Mouse (Mus musculus): ENCODE results near the gene Isyna1. TPM values are rescaled to one million over a fixed set of nuclear protein-coding genes. Genes with fewer than 3 reads are reported as not detected.

The Isyna1 gene
- polyA plus RNA-seq, 1 experiment from 2014 or later, result 198 TPM

GRCm38 (mm10) chr8:70615281-70615680, 21.1 kb downstream of the Isyna1 start:
- H3K27me3 ChIP-seq, result peaks cover under 1% of the 10 kb centered on the region; the same call in 1 of the 2 replicates
- no peak overlapping the region for H3K27ac ChIP-seq
- peaks cover 36% of the 10 kb centered on the region for H3K4me1 ChIP-seq
- H3K9ac ChIP-seq, result no peak overlapping the region
- H3K4me2 ChIP-seq, result no peak overlapping the region
- H3K36me3 ChIP-seq, result no peaks in the 10 kb centered on the region
- ATAC-seq (replicated peaks; ENCODE audit: low FRiP score), result no peak
- WGBS, result 85% methylated on average over 8 of the region's 8 CpGs
- no peaks in the 10 kb centered on the region for H3K9me3 ChIP-seq (replicated peaks)
- no peak overlapping the region for H3K4me3 ChIP-seq (replicated peaks)

GRCm38 (mm10) chr8:70615894-70616293, 21.7 kb downstream of the Isyna1 start, which contains the start of gene Lrrc25:
Gene Lrrc25 (plus strand): TSS chr8:70616155.
- no peaks in the 10 kb centered on the region for H3K9me3 ChIP-seq (replicated peaks)
- WGBS, result 90% methylated on average over 3 of the region's 3 CpGs
- H3K4me1 ChIP-seq, result peaks cover 30% of the 10 kb centered on the region
- peaks cover 3% of the 10 kb centered on the region; the same call in 1 of the 2 replicates for H3K27me3 ChIP-seq
- no peak within 1 kb of the TSS for H3K27ac ChIP-seq
- no peak within 1 kb of the TSS for H3K4me3 ChIP-seq (replicated peaks)
- H3K9ac ChIP-seq, result no peak within 1 kb of the TSS
- no peak within 1 kb of the TSS for H3K4me2 ChIP-seq
- no peak for ATAC-seq (replicated peaks; ENCODE audit: low FRiP score)
- no peaks in the 10 kb centered on the region for H3K36me3 ChIP-seq

GRCm38 (mm10) chr8:70616645-70617044, 22.5 kb downstream of the Isyna1 start:
- Histone ChIP-seq H3K27ac (no peak overlapping the region), H3K27me3 (peaks cover 7% of the 10 kb centered on the region), H3K4me3 (replicated peaks) (no peak overlapping the region), H3K9me3 (replicated peaks) (no peaks in the 10 kb centered on the region), H3K36me3 (no peaks in the 10 kb centered on the region), H3K9ac (no peak overlapping the region), H3K4me1 (peaks cover 22% of the 10 kb centered on the region), H3K4me2 (no peak overlapping the region)
- no peak for ATAC-seq (replicated peaks; ENCODE audit: low FRiP score)
- 45% methylated on average over 11 of the region's 11 CpGs for WGBS

GRCm38 (mm10) chr8:70617985-70618384, 23.8 kb downstream of the Isyna1 start:
- no peak for ATAC-seq (replicated peaks; ENCODE audit: low FRiP score)
- no peak overlapping the region for H3K4me3 ChIP-seq (replicated peaks)
- H3K27me3 ChIP-seq, result peaks cover 18% of the 10 kb centered on the region
- H3K9ac ChIP-seq, result peak overlapping the region; percentile 22; the same call in 1 of the 2 replicates
- 82% methylated on average over 11 of the region's 11 CpGs for WGBS
- H3K4me2 ChIP-seq, result no peak overlapping the region
- no peaks in the 10 kb centered on the region for H3K36me3 ChIP-seq
- no peaks in the 10 kb centered on the region for H3K9me3 ChIP-seq (replicated peaks)
- peaks cover 17% of the 10 kb centered on the region for H3K4me1 ChIP-seq
- H3K27ac ChIP-seq, result 0 out of 2 replicates have a peak overlapping the region, but pooled peaks have one; percentile 4

GRCm38 (mm10) chr8:70618888-70619334, 24.7 kb downstream of the Isyna1 start:
- Histone ChIP-seq H3K4me2 (no peak overlapping the region), H3K4me3 (replicated peaks) (no peak overlapping the region), H3K9me3 (replicated peaks) (no peaks in the 10 kb centered on the region), H3K9ac (no peak overlapping the region), H3K36me3 (no peaks in the 10 kb centered on the region), H3K27ac (0 out of 2 replicates have a peak overlapping the region, but pooled peaks have one; percentile 4), H3K4me1 (peaks cover 17% of the 10 kb centered on the region), H3K27me3 (peaks cover 18% of the 10 kb centered on the region)
- peak; percentile 57; the same call in 1 of the 2 replicates for ATAC-seq (replicated peaks; ENCODE audit: low FRiP score)
- 29% methylated on average over 9 of the region's 9 CpGs for WGBS

- no peak overlapping the region for H3K4me3 ChIP-seq (replicated peaks)
- H3K9me3 ChIP-seq (replicated peaks), result no peaks in the 10 kb centered on the region
- no peak for ATAC-seq (replicated peaks; ENCODE audit: low FRiP score)
Observed at GRCm38 (mm10) chr8:70622220-70622619, 28.0 kb downstream of the Isyna1 start.

GRCm38 (mm10) chr8:70625104-70625503, 30.9 kb downstream of the Isyna1 start:
- H3K27me3 ChIP-seq, result peaks cover 18% of the 10 kb centered on the region
- H3K9me3 ChIP-seq (replicated peaks), result no peaks in the 10 kb centered on the region
- H3K4me2 ChIP-seq, result peak overlapping the region; percentile 32
- no peak overlapping the region for H3K4me3 ChIP-seq (replicated peaks)
- ATAC-seq (replicated peaks; ENCODE audit: low FRiP score), result no peak
- H3K36me3 ChIP-seq, result no peaks in the 10 kb centered on the region
- H3K4me1 ChIP-seq, result peaks cover 16% of the 10 kb centered on the region
- 0 out of 2 replicates have a peak overlapping the region, but pooled peaks have one; percentile 15 for H3K9ac ChIP-seq
- peak overlapping the region; percentile 4; the same call in 1 of the 2 replicates for H3K27ac ChIP-seq
- 11% methylated on average over 5 of the region's 5 CpGs for WGBS

More at GRCm38 (mm10) chr8:70622220-70622619, 28.0 kb downstream of the Isyna1 start:
- peaks cover 20% of the 10 kb centered on the region for H3K4me1 ChIP-seq
- H3K4me2 ChIP-seq, result no peak overlapping the region
- 52% methylated on average over 3 of the region's 3 CpGs for WGBS
- H3K27me3 ChIP-seq, result peaks cover 18% of the 10 kb centered on the region
- no peak overlapping the region for H3K27ac ChIP-seq
- no peaks in the 10 kb centered on the region for H3K36me3 ChIP-seq
- H3K9ac ChIP-seq, result no peak overlapping the region

- Histone ChIP-seq H3K27ac (no peak overlapping the region), H3K9me3 (replicated peaks) (no peaks in the 10 kb centered on the region), H3K4me2 (no peak overlapping the region), H3K4me1 (peaks cover 35% of the 10 kb centered on the region), H3K36me3 (no peaks in the 10 kb centered on the region), H3K9ac (no peak overlapping the region), H3K4me3 (replicated peaks) (no peak overlapping the region), H3K27me3 (peaks cover 7% of the 10 kb centered on the region)
- ATAC-seq (replicated peaks; ENCODE audit: low FRiP score), result no peak
- 89% methylated on average over 5 of the region's 5 CpGs for WGBS
Observed at GRCm38 (mm10) chr8:70627041-70627440, 32.9 kb downstream of the Isyna1 start.

GRCm38 (mm10) chr8:70628986-70629490, 34.9 kb downstream of the Isyna1 start:
- Histone ChIP-seq H3K9me3 (replicated peaks) (no peaks in the 10 kb centered on the region), H3K9ac (peak overlapping the region; percentile 50), H3K4me3 (replicated peaks) (peak overlapping the region; percentile 58), H3K27ac (peak overlapping the region; percentile 77), H3K27me3 (no peaks in the 10 kb centered on the region), H3K36me3 (no peaks in the 10 kb centered on the region), H3K4me1 (peaks cover 53% of the 10 kb centered on the region), H3K4me2 (peak overlapping the region; percentile 81)
- no peak for ATAC-seq (replicated peaks; ENCODE audit: low FRiP score)
- 61% methylated on average over 7 of the region's 7 CpGs for WGBS

GRCm38 (mm10) chr8:70629574-70630531, 35.7 kb downstream of the Isyna1 start:
- Histone ChIP-seq H3K4me1 (peaks cover 60% of the 10 kb centered on the region), H3K36me3 (no peaks in the 10 kb centered on the region), H3K27ac (peak overlapping the region; percentile 77), H3K4me3 (replicated peaks) (peak overlapping the region; percentile 58), H3K9me3 (replicated peaks) (no peaks in the 10 kb centered on the region), H3K4me2 (peak overlapping the region; percentile 81), H3K9ac (peak overlapping the region; percentile 50), H3K27me3 (no peaks in the 10 kb centered on the region)
- peak; percentile 88 for ATAC-seq (replicated peaks; ENCODE audit: low FRiP score)
- 1% methylated on average over 60 of the region's 60 CpGs for WGBS

- Histone ChIP-seq H3K4me1 (peaks cover 64% of the 10 kb centered on the region), H3K9me3 (replicated peaks) (no peaks in the 10 kb centered on the region), H3K27me3 (no peaks in the 10 kb centered on the region), H3K36me3 (no peaks in the 10 kb centered on the region), H3K27ac (peak overlapping the region; percentile 77), H3K4me2 (peak overlapping the region; percentile 81), H3K4me3 (replicated peaks) (peak overlapping the region; percentile 58; the same call in 1 of the 2 replicates), H3K9ac (no peak overlapping the region)
- ATAC-seq (replicated peaks; ENCODE audit: low FRiP score), result peak; percentile 59
- 12% methylated on average over 22 of the region's 22 CpGs for WGBS
Observed at GRCm38 (mm10) chr8:70630532-70631381, 36.6 kb downstream of the Isyna1 start.
